Mouse (Mus musculus) bone marrow, adult 2 months (tissue): Measurements from ENCODE around the gene Glod4.

ENCODE experiments used
- CTCF ChIP-seq: fragments of 200-500 bp; IDR thresholded peaks from 2 replicates; pipeline ENCODE4 v1.5.1; 2011; ENCODE audit warnings: low read length, control low read depth; ENCODE audit not compliant: control insufficient read depth, insufficient read depth
- POLR2A ChIP-seq: fragments of 200-500 bp; IDR thresholded peaks from 2 replicates; pipeline ENCODE4 v1.6.1; 2011; ENCODE audit warnings: low read depth, mild to moderate bottlenecking, control low read depth, low read length, borderline replicate concordance; ENCODE audit not compliant: control insufficient read depth

DNA sequence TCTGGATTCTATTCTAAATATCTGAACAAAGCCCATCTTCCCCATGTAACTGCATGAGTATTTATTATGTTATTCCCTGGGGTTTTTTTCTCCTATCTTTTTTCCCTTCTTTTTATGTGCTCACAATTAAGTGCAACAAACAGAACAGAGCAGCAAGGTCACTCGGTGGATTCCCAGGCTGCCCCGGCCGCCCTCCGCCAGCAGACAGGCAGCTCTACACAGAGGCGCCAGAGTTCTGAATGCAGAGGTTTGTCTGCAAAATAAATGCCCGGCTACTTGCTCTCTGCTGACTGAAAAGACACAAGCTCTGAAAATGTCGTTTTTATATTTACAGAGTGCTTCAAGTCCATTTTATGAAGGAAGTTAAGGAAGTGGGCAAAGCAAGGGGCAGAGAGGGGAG is 24.0 kb upstream of the Glod4 start:
- TF ChIP-seq CTCF (no peak), POLR2A (no peak)
